Comparison of ENCODE assay signal across 13 mouse cellular contexts in the genomic region with DNA sequence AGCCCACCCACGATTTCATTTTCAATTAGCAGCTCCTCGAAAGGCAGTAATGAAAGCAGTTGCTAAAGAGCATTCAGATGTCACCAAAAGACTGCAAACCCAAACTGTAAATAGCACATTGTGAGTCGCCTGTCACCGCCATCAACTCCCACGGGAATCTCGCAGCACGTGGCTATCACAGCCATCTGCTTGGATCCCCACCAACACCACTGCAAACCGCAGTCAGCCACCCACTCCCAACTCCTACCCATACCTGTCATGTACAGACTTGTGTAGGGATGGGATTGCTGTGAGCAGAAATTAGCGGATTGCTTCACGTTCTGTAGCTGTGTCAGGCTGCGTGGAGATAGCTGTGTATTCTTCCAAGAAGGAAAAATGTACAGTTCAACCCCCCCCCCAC.
DNase-seq lines count a peak whose midpoint lies in the region; ATAC-seq and TF ChIP-seq lines count a peak whose summit lies in the region.
"Had no signal": no experiment of that assay in that cellular context is flagged by ENCODE, and none has a peak within 500 bp of the region (broad histone marks: within the 10 kb centered on the region; RNA-seq: fewer than 3 reads in every experiment).

No protein-coding gene starts in this region.

- no peaks in the 10 kb centered on the region for H3K27me3 ChIP-seq in embryonic facial prominence, embryonic 14.5 days (replicated peaks; ENCODE audit: control insufficient read depth, insufficient read depth, low read length)
- H3K27me3 ChIP-seq in embryonic facial prominence, embryonic 10.5 days (replicated peaks; ENCODE audit: low read depth, poor library complexity, severe bottlenecking) = 0 out of 2 replicates have a peak, but pooled peaks cover 5% of the 10 kb centered on the region

- WGBS in embryonic facial prominence, embryonic 14.5 days = 61% methylated on average over 11 of the region's 11 CpGs
- WGBS in embryonic facial prominence, embryonic 10.5 days = 80% methylated on average over 11 of the region's 11 CpGs
- 28% methylated on average over 11 of the region's 11 CpGs for WGBS in olfactory bulb, adult 2 months

- peaks cover 9% of the 10 kb centered on the region for H3K4me1 ChIP-seq in embryonic facial prominence, embryonic 14.5 days (ENCODE audit: control insufficient read depth, insufficient read depth, low read length)
- peaks cover 26% of the 10 kb centered on the region for H3K4me1 ChIP-seq in embryonic facial prominence, embryonic 10.5 days
- H3K4me1 ChIP-seq in olfactory bulb, adult 2 months (ENCODE audit: control insufficient read depth, insufficient read depth, low read length) = peaks cover 25% of the 10 kb centered on the region

- no peak overlapping the region for H3K9ac ChIP-seq in embryonic facial prominence, embryonic 14.5 days (ENCODE audit: low read depth, low read length)

- TF ChIP-seq POLR2A in olfactory bulb, adult 2 months (IDR thresholded peaks at IDR 0.05; ENCODE audit: insufficient read depth, low read depth, low read length) = no peak

- no peak overlapping the region for H3K4me2 ChIP-seq in embryonic facial prominence, embryonic 14.5 days (ENCODE audit: low read depth, low read length)
- H3K4me2 ChIP-seq: liver, embryonic 11.5 days had no signal

- H3K27ac ChIP-seq in embryonic facial prominence, embryonic 14.5 days (replicated peaks; ENCODE audit: low read depth, low read length) = no peak overlapping the region
- H3K27ac ChIP-seq in embryonic facial prominence, embryonic 10.5 days (replicated peaks) = no peak overlapping the region
- peak overlapping the region; percentile 66 for H3K27ac ChIP-seq in olfactory bulb, adult 2 months (ENCODE audit: insufficient read depth, low read depth, low read length)
- H3K27ac ChIP-seq: gastrocnemius, adult 2 months; macrophage had no signal

- 0 out of 2 replicates have a peak, but pooled peaks have one; percentile 30 for ATAC-seq in embryonic facial prominence, embryonic 14.5 days (ENCODE audit: low read depth)
- ATAC-seq in frontal cortex, adult (ENCODE audit: low TSS enrichment) = peak; percentile 83

- no peak for TF ChIP-seq CTCF in olfactory bulb, adult 2 months (IDR thresholded peaks at IDR 0.05; ENCODE audit: insufficient read depth, low read depth, low read length)

- no peak overlapping the region for H3K4me3 ChIP-seq in embryonic facial prominence, embryonic 14.5 days (ENCODE audit: low read depth, low read length)
- H3K4me3 ChIP-seq in embryonic facial prominence, embryonic 10.5 days = no peak overlapping the region
- H3K4me3 ChIP-seq in olfactory bulb, adult 2 months (ENCODE audit: insufficient read depth, low read depth, low read length) = no peak overlapping the region
- H3K4me3 ChIP-seq: gastrocnemius, adult 2 months had no signal

- H3K36me3 ChIP-seq in embryonic facial prominence, embryonic 14.5 days (ENCODE audit: control insufficient read depth, insufficient read depth, low read length) = no peaks in the 10 kb centered on the region
- no peaks in the 10 kb centered on the region for H3K36me3 ChIP-seq in embryonic facial prominence, embryonic 10.5 days (replicated peaks)

- peak; percentile 26 for DNase-seq in embryonic facial prominence, embryonic 14.5 days (ENCODE audit: low spot score)
- DNase-seq in embryonic facial prominence, embryonic 10.5 days (ENCODE audit: low spot score) = no peak
- DNase-seq in layer of hippocampus, postnatal 10 days (ENCODE audit: low spot score in 2 of 2) = peak; percentile 33 to 50
- no peak for DNase-seq in MN1 (ENCODE audit: low spot score)
- DNase-seq in spleen, postnatal 10 days (ENCODE audit: low spot score in 2 of 2) = no peak
- no peak for DNase-seq in cerebellum, postnatal 4 days (ENCODE audit: low spot score in 2 of 2)
- DNase-seq: embryo, embryonic 11 days; gastrocnemius, adult 2 months; kidney, adult 2 months had no signal

- no peaks in the 10 kb centered on the region for H3K9me3 ChIP-seq in embryonic facial prominence, embryonic 14.5 days (ENCODE audit: control insufficient read depth, low read length)
- no peaks in the 10 kb centered on the region for H3K9me3 ChIP-seq in embryonic facial prominence, embryonic 10.5 days

Comparison
In these comparisons a context has a peak if more than half of its experiments do, and no peak if none do; other contexts are left out.
1. DNase-seq: peak in embryonic facial prominence, embryonic 14.5 days (single experiment) and layer of hippocampus, postnatal 10 days (2 of 2); none in embryonic facial prominence, embryonic 10.5 days (single experiment), MN1 (single experiment), spleen, postnatal 10 days (0 of 2) and cerebellum, postnatal 4 days (0 of 2).